Mouse (Mus musculus) cerebellum, adult 11-12 months (tissue): ENCODE measurements around the gene Pld2.
A peak's percentile ranks its signal among the peaks of the same experiment; 100 is the strongest.
"Not testable (repeated sequence)": the region's sequence is repeated elsewhere in the genome, so short reads cannot be mapped to it uniquely, and the experiment has no call there.

Experiments
- DNase-seq: peaks from one replicate; pipeline ENCODE4 v3.0.0; 2022

The Pld2 gene

DNA sequence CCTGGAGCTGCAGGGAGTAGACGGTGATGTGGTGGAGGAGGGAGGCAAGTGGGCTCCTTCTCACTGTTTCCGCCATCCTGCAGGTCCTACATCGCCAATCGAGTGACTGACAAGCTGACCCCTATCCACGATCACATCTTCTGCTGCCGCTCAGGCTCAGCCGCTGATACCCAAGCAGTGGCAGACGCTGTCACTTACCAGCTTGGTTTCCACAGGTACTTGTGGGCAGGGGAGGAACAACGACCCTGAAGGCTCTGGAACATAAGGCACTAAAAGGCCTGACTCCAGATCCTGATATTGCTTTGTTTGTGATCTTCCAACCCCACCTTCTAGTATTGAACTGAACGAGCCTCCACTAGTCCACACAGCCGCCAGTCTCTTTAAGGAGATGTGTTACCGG, 13.7 kb upstream of the Pld2 start:
- DNase-seq: peak; percentile 21

DNA sequence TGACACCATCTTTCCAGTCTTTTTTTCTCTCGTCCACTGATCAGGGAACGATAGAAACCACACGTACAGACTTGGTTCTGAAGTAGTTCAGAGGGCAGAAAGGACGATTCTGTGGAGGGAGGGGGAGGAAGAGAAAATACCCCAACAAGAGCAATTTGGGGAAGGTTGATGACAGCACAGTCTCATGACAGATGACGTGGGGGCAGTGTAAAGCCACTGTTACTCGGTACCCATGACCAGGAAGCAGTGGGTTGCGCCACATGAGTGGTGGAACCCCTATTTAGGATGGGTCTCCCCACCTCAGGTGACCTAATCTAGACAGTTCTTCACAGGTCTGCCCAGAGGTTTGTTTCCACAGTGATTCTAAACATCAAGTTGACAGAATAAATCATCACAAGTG, 11.3 kb upstream of the Pld2 start:
- DNase-seq: no peak

DNA sequence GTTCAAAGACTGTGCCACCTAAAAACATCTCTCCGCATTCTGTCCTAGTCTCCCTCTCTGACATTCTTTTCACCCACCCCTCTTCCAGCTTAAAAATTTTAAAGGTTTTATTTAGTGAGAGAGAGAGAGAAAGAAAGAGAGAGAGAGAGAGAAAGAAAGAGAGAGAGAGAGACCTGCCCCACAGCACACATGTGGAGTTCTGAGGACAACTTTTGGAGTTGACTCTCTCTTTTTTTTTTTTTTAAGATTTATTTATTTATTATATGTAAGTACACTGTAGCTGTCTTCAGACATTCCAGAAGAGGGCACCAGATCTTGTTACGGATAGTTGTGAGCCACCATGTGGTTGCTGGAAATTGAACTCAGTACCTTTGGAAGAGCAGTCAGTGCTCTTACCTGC, 8.8 kb upstream of the Pld2 start:
- not testable (repeated sequence) for DNase-seq

DNA sequence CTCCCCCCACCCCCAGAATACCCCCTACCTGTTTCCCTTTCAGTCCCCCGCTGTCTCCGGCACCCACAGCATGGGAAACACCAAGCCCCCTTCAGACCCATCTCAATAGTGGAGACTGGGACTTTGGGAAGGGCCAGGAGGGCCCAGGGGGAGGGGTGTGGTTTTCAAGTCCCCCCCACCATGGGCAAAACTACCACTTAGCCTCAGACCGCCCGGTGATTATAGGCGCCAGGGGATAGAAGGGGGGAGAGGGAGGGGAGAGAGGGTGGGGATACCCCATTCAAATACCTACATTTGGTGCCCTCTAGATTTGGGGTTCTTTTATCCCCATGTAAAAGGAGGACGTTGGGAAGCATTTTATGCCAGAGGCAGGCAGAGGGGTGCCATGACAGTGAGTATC, 7.0 kb upstream of the Pld2 start, which contains the start of gene Gm40193:
TSS of gene Gm40193 (minus strand) at position 101 of the 400 bp plus-strand sequence.
- DNase-seq: no peak

DNA sequence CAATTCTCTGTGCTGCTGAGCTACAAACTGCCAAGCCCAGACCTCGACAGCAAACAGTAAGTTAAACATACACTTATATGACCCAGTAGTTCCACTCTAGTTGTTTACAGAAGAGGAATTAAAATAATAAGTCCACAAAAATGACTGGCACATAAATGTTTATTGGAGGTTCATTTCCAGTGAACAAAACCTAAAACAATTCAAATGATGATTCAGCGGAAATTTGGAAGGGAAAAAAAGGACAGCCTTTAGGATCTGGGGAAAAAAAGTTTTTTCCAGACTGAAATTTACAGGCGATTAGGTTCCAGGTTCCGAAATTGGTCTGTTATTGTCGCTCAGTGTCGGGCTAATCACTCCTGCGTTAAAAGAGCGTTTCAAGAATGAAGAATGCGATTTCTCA, 441 bp upstream of the Pld2 start:
- no peak for DNase-seq

DNA sequence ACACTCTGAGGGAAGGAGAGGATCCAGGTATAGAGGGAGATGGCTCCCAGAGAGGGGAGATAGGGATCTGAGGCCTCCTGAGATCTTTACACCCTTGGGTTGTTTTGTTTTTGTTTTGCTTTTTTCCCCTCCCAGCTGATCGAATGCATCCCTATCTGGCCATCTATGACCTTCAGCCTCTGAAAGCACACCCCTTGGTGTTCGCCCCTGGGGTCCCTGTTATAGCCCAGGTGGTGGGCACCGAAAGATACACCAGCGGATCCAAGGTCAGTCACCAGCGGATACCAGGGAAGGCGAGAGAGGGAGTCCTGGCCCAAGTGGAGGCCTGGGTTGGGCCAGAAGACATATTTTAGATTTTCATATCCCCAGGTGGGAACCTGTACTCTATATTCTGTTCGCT, 1.1 kb downstream of the Pld2 start:
- no peak for DNase-seq

DNA sequence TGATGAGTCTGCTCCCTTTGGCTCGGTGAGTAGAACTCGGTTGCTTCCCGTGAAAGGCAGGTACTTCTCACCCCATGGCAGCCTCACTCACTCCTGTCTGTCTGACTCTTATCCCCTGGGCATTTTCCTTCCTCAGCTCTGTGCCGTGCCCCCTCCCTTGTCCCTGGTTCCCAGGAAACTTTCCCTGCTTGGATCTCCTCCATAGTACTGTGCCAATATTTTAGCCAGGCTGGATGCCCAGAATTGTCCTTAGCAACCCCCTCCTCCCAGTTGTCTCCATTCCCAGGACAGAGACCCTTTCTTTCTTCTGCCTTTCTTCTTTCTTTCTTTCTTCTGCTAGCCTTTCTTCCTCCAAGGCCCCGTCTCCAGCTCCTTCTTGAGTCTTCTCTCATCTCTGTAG, 1.6 kb downstream of the Pld2 start:
- no peak for DNase-seq

DNA sequence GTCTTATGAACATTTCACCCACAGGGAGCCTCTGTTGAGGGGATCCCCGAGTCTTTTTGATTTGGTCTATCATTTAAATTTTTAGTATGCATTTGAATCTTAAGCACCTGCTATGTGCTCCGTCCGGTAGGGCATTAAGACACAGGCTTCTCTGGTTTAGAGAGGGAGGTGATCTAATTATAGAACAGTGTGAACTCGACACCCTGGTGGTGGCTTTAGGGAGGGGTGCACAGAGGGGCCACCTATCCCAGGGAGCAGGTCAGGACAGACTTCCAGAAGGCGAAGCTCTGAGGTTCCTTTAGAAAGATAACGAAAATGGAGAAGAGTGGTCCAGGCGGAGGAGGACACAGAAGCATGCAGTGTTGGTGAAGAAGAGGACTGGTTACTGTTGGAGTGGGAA, 4.6 kb downstream of the Pld2 start:
- no peak for DNase-seq

DNA sequence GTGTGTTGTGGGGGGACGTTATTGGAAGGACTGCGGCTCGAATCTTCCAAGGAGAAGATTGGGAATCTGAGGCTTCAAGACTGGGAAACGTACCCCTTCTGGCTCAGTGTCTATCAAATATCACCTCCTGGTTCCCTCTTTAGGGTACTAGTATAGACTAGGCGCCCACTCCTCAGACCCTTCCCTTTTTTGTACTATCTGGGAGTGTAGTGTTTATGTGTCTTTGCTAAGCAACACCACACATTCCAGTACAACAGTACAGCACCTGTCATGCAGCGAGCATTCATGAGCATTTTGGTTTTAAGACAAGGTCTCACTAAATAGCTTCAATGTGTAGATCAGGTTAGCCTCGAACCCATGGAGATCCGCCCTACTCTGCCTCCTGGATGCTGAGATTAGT, 11.7 kb downstream of the Pld2 start:
- no peak for DNase-seq

DNA sequence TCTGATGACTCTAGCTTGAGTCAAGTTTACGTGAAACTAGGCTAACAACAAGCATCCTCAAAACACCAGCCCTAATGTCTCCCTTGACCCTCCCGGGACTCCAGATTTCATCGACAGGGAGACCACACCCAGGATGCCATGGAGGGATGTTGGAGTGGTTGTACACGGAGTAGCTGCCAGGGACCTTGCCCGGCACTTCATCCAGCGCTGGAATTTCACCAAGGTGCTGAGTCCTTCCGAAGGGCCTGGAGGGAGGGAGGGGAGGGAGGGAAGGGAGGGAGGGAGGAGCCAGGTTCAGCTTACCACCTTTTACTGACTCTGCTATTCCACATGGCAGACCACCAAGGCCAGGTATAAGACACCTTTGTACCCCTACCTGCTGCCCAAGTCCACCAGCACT, 14.1 kb downstream of the Pld2 start:
- DNase-seq: no peak

DNA sequence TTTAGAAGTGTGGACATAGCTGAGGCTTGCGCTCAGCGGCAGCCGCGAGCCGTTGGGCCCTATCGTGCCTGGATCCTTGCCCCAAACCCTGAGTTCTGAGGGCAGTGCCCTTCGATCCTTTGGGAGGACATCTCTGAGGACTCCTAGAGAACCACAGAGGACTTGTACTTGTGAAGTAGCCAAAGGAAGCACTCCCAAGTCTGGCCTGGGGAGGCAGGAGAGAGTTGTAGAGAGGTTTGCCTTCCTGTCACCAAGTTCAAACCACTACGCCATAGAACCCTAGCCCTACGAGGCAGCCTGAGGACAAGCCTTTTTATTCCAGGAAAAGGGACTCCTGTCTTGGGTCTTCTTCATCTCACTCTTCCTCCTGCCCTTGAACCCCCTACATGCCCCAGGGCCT, 17.7 kb downstream of the Pld2 start:
- DNase-seq: no peak

DNA sequence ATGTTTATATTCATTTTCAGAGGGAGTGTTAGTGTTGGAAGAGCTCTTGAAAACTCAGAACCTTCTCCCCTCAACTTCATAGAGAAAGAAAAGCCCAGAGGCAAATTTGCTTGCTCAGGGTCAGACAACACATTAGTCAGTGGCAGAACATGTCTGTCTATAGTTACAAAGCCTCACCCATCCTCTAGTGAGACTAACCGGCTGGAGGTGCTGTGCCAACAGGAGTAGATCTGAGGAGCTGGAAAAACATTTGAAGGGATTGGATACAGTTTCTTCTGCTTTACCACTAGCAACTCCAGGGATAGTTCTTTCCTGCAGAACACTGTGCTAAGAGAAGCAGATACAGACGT, 22.0 kb downstream of the Pld2 start:
- DNase-seq: no peak

DNA sequence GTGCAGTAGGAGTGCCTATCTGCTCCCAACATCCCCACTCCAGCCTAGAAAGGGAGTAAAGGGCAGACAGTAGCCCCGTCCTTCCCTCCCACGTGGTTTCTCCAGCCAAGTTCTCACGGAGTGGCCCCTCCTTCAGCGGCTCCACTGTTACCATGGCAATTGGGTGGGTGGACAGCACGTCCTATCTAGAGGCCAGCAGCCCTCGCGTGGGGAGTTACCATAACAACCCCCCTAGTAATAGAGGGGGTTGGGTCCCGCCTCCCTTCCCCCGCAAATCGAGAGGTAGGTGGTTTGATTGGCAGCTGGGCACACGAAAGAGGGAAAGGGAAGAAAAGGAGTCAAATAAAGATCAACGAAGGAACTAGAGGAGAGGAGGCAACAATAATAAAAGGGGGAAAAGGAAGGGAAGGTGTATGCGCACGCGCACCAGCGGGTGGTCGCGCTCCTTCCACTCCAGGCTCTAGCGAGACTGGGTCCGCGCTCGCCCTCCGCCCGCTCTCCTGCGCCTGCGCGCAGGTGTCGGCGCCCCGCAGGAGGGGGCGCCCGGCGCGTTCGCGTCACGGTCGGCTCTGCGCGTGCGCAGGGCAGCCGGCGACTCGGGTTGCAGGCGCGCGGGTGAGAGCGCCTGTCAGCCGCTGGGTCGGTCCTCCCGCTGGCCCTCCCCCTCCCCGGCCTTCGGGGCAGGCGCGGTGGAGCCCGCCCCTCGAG, 22.6 kb downstream of the Pld2 start, which contains the start of gene Mink1:
TSS of gene Mink1 (plus strand) at position 595 of the 708 bp plus-strand sequence.
- peak; percentile 90 for DNase-seq

DNA sequence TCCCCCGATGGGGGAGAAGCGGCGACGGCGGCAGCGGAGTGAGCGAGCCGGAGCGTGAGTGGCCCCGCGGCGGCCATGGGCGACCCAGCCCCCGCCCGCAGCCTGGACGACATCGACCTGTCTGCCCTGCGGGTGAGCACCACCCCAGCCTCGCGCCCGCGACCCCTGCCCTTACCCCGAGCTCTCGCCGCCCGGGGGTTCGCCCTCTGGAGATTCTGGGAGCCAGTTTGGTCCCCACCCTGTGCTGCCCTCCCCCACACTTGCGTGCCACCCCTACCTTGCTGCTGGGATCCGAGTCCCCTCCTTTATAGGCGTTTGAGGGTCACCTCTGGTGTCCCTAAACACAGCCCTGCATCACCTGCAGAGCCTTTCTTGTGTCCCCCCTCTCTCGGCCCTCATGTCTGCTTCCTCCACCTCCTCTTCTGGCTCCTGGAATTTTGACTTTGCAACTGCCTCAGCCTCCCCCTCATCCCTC, 23.2 kb downstream of the Pld2 start:
- no peak for DNase-seq

DNA sequence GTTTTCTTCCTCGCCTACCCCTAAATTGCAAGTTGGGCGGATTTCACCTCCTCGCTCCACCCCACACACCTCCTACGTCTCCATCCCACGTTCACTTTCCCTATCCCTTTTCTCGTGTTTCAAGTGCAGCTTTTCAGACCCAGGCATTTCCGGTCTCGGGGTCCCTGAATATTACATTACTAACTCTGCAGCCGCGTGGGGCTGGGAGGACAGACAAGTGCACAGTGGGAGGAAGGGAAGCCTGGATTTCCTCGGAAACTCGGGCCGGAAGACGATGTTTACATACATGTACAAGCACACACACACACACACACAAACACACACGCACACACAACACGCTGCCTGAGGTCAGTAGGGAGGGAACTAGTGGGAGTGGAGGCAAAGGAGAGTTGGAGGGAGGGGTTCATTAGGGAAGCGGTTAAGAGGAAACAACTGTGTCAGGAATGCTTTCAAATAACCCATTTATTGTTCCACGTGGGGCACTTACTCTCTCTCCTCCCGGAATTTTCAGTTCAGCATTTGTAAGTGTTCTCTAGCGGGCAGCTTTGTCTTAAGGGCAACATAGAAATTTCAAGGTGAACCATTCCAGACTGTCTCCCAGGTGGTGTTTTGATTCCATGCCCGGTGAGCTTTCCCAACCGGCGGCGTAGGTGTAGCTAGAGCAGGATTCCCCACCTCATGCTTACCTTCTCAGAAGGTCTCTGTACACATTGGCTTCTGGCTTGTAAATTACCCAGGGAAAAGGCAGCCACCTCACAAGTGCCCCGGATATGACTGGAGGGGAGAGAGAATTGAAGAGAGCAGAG, 23.8 kb downstream of the Pld2 start:
- DNase-seq: peak; percentile 30

DNA sequence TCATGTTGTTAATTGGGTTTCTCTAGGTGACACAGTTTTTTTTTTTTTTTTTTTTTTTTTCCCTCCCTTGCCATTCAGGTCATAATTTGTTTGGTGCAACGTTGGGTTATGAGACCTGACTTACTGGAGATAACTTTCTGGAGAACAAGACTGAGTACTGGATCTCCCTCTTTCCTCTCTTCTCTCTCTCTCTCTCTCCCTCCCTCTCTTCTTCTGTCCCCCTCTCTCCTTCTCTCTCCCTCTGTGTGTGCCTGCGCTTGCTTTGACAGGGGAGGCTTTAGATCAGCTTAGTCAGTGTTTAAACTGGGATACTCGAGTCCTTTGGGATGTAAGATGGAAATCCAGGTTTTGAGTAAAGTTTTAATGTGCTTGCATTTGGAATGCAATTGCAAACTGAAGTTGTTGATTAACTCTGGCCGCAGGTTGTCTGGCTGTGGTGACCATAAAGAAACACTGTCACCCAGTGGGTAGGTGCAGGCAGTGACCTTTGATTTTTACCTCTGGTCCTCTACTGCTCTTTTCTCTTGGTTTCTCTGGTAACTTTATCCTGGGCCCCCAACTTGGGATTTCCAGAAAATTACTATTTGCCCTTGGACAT, 24.5 kb downstream of the Pld2 start:
- DNase-seq: no peak

DNA sequence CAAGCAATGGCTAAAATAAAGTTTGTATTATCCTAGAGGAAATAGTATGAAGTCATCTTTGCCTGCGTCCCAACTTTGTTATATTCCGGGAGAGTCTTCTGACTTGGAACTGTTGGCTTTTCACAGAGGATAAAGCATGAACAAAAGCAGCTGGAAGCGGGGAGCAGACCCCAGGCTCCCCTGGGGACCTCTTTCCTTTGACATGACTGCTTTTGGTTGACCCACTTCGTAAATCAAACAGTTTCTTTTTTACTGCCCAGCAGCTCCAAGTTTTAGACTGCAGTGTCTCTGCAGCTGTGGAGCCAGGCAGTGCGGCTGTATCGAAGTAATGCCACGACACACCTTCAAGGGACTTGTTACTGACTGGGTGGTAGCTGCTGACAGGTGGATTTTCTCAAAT, 26.7 kb downstream of the Pld2 start:
- no peak for DNase-seq

DNA sequence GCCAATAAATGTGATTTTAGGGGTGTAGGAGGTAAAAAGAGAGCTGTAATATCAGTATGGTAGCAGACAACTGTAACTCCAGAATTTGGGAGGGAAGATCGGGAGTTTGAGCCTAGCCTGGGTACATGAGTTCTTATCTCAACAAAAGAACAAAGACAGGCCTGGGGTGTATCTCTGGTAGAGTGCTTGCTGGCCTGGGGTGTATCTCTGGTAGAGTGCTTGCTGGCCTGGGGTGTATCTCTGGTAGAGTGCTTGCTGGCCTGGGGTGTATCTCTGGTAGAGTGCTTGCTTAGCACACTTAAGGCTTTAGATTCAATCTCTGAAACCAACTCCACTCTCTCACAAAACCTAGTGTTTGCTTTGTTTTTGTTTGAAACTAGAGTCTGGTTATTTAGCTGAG, 30.8 kb downstream of the Pld2 start:
- DNase-seq: not testable (repeated sequence)

DNA sequence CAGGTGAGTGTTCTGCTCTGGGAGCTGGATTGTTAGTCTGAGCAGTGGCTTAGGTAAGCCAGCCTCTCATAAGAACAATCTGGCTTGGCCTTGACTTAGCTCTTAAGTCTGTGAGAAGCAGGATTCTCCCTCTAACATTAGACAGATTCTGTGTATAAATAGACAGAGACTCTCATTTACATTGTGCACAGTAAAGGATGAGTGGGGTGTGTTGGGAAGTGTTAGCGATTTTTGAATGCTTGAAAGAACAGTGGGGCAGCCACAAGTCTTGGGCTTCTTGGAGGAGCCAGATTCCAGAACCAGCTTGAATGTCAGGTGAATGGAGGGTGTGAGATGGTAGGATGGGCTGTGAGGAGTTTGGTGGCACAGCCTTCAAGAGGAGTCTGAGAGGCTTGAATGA, 31.8 kb downstream of the Pld2 start:
- no peak for DNase-seq

DNA sequence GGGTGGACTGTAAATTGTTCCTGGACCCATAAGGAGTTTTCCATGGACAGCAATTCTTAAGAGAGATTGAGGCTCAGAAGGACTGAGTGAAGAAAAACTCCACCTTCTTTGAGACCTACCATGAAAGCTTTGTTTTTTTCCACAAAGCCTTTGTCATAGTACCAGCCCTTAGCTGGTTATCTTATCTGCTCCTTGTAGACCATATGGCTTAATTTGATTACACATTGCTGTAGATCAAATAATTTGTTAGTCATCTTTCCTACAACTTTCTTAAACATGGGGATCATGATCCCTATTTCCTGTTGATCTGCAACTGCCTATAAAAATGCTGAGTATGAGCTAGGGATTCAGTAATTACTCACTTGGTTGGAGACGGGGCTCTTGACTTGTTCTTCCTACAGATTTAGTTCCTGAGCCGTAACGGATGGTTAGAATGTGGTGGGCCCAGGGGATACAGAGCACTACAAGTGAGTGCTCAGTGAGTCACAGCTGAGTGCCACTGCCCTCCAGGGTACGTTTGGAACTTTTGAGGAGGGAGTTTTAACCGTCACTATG, 32.6 kb downstream of the Pld2 start:
- DNase-seq: no peak

DNA sequence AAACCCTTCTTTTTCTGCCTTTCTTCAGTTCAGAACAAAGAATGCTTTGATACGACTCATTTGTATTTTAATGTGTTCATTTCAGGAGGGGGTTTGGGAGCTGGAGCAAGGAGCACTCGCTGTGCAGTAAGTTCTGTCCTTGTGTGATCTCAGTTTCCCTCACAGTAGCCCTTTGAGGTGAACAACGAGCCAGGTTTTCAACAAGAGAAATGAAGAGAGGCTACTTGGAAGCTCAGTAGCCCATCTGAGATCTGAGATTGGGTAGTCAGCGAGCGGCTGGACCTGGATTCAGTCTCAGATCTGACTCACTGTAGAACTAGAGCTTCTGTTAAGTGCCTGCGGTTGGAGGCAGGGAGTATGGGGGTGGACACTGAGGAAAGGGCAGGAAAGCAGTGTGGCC, 34.0 kb downstream of the Pld2 start:
- DNase-seq: no peak

DNA sequence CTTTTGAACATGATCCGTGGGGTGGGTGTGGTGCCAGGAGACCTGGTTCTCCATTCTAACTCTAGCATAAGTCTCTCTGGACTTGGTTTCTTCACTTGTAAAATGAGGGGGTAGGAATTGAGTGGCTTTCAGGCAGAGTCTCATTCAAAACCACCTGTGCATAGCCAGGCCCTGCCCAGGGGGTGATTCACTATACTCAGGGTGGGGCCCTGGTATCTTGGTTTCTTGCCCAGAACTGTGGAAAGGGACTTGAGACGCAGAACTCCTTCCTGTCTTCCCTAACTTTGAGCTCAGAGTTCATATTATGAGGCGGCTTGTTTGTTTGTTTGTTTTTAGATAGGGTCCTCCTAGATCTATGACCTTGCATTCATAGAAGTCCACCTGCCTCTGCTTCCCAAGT, 37.3 kb downstream of the Pld2 start:
- no peak for DNase-seq

DNA sequence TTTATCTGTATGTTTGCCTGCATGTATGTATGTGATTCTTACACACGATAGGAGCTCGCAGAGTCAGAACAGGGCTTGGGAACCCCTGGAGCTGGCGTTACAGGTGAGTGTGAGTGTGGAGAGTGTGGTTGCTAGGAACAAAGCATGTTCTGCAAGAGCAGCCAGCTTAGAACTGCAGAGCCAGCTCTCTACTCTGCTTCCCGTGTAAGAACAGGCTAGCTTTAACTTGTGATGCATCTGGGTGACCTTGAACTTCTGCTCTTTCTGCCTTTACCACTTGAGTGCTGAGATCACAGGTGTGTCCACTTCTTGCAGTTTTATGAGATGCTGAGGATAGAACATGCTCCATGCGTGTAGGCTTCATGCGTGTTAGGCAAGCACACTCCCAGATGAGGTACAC, 39.1 kb downstream of the Pld2 start:
- DNase-seq: no peak
